Mouse (Mus musculus) midbrain, postnatal 0 days (tissue): ENCODE measurements around the gene Rfxap. TPM values are rescaled to one million over a fixed set of nuclear protein-coding genes. Genes with fewer than 3 reads are reported as not detected.

Experiments used
- ATAC-seq: fragments of 200-750 bp; cut with Nextera tagmentation; 2 replicates; pipeline ENCODE4 v1.8.0; 2017; ENCODE audit warnings: moderate number of reproducible peaks, mild to moderate bottlenecking, moderate TSS enrichment, moderate library complexity; ENCODE audit not compliant: low FRiP score
- DNase-seq: peaks from one replicate; pipeline ENCODE4 v3.0.0-alpha.2; 2015; ENCODE audit warnings: low spot score
- H3K27ac ChIP-seq: fragments of 300-500 bp; sonication (generic); 2 replicates; pipeline ENCODE4 v1.5.1; 2014; ENCODE audit warnings: low read depth, mild to moderate bottlenecking, low read length, mixed read lengths
- H3K27me3 ChIP-seq: fragments of 300-500 bp; sonication (generic); 2 replicates; pipeline ENCODE4 v1.6.1; 2014; ENCODE audit warnings: low read length, control low read depth, mixed read lengths; ENCODE audit not compliant: insufficient read depth
- H3K36me3 ChIP-seq: fragments of 300-500 bp; sonication (generic); 2 replicates; pipeline ENCODE4 v1.6.1; 2014; ENCODE audit warnings: low read length, control low read depth, mixed read lengths; ENCODE audit not compliant: insufficient read depth
- H3K4me1 ChIP-seq: fragments of 300-500 bp; sonication (generic); 2 replicates; pipeline ENCODE4 v1.6.1; 2014; ENCODE audit warnings: mild to moderate bottlenecking, control low read depth, antibody characterized with exemption, low read length, mixed read lengths; ENCODE audit not compliant: insufficient read depth
- H3K4me2 ChIP-seq: fragments of 300-500 bp; sonication (generic); 2 replicates; pipeline ENCODE4 v1.6.1; 2014; ENCODE audit warnings: low read depth, mild to moderate bottlenecking, low read length, mixed read lengths; ENCODE audit not compliant: poor library complexity, severe bottlenecking
- H3K4me3 ChIP-seq: fragments of 300-500 bp; sonication (generic); 2 replicates; pipeline ENCODE4 v1.5.1; 2014; ENCODE audit warnings: low read depth, mild to moderate bottlenecking, low read length, moderate library complexity
- H3K9ac ChIP-seq: fragments of 300-500 bp; sonication (generic); replicated peaks from 2 replicates; pipeline ENCODE4 v1.6.1; 2014; ENCODE audit warnings: mild to moderate bottlenecking, low read length, moderate library complexity, mixed read lengths; ENCODE audit not compliant: poor library complexity, severe bottlenecking
- H3K9me3 ChIP-seq: fragments of 300-500 bp; sonication (generic); 2 replicates; pipeline ENCODE4 v1.6.1; 2016; ENCODE audit warnings: low read length, control low read depth
- CTCF ChIP-seq: IDR thresholded peaks from 2 replicates; pipeline ENCODE4 v1.5.1; 2016; ENCODE audit warnings: antibody characterized with exemption, mild to moderate bottlenecking
- WGBS: fragments of 180-500 bp; shearing (Covaris S2); extraction: QIAGEN DNeasy Blood & Tissue Kit; methylation state at CpG from one replicate; pipeline ENCODE4 v1.1.7; 2014; 5-methylcytosine and 5-hydroxymethylcytosine counted together
- polyA plus RNA-seq: library from polyadenylated mRNA; unstranded; fragments of >200 nt; fragmentation: Nextera tagmentation; extraction: Ambion mirVana; gene quantifications from 2 replicates; pipeline ENCODE4 v1.2.1, GENCODE M21; 2015
- total RNA-seq: library from RNA; depleted of rRNA; stranded (reverse); fragments of >200 nt; gene quantifications from 2 replicates; pipeline ENCODE4 v1.2.3, GENCODE M21; 2014

Gene Rfxap
- total and polyA plus RNA-seq, 2 experiments from 2014 or later: 48.2 to 65.9 TPM

DNA sequence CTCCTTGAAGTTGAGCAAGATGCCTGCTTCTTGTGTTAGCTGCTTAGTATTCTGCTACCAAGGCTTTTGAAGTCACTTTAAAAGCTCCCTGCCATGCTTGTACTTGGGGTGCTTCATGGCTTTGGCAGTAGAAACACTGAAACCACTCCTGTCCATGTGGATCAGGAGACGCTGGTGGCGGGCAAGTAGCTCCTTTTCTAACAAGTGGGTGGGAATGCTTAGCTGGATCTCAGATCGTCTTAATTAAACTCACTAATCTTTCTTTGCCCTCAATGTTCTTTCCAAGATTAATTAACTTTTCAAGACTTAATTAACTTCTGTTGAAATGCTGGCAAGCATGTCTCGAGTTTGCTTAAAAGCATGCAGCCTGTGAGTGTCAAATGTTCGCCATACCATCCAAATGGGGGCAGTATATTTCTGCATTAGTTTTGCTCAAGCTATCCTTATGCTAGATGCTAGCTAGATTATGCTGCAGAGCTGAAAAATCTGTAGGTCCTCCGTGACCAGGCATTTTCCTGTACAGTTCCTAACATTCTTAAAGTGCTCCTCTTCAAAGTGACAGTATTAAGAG lies 5.9 kb upstream of the Rfxap start:
- Histone ChIP-seq H3K4me1 (no peaks in the 10 kb centered on the region), H3K27ac (no peak overlapping the region), H3K9ac (no peak overlapping the region), H3K4me3 (no peak overlapping the region), H3K4me2 (no peak overlapping the region), H3K9me3 (no peaks in the 10 kb centered on the region), H3K27me3 (no peaks in the 10 kb centered on the region), H3K36me3 (no peaks in the 10 kb centered on the region)
- DNase-seq (peak; percentile 67), ATAC-seq (no peak)
- 44% methylated on average over 6 of the region's 6 CpGs for WGBS
- TF ChIP-seq CTCF: peak; percentile 58

DNA sequence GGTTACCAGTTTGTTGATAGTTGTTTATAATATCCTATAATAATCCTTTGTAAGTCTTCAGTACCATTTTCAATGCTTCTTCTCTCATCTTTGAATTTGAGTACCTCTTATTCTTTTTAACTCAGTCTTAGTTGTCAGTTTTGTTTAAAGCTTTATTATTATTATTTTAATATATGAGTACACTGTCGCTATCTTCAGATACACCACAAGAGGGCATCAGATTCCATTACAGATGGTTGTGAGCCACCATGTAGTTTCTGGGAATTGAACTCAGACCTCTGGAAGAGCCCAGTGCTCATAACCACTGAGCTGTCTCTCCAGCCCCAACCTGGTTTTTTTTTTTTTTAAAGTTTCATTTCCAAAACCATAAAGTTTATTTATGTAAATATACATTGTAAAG lies 4.0 kb upstream of the Rfxap start:
- Histone ChIP-seq H3K4me1 (no peaks in the 10 kb centered on the region), H3K27me3 (no peaks in the 10 kb centered on the region), H3K36me3 (no peaks in the 10 kb centered on the region), H3K4me3 (no peak overlapping the region), H3K9ac (no peak overlapping the region), H3K4me2 (no peak overlapping the region), H3K27ac (no peak overlapping the region), H3K9me3 (no peaks in the 10 kb centered on the region)
- no peak for ATAC-seq
- WGBS: 66% methylated on average over 1 of the region's 1 CpGs
- TF ChIP-seq CTCF: peak; percentile 26; the same call in 1 of the 2 replicates
- no peak for DNase-seq

DNA sequence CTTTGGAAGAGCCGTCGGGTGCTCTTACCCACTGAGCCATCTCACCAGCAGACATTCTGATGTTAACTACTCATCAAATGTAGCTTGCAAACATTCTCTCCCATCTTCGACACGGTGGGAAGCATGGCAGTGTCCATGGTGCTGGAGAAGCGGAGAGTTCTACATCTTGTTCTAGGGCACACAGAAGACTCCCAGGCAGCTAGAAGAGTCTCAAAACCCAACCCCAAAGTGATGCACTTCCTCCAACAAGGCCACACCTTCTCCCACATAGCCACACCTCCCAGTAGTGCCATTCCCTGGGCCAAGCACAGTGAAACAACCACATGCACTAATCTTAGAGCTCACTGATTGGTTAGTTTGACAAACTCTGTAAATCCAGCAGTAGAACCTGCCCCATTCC lies 1.5 kb upstream of the Rfxap start:
- no peak for TF ChIP-seq CTCF
- Histone ChIP-seq H3K36me3 (peaks cover 4% of the 10 kb centered on the region; the same call in 1 of the 2 replicates), H3K9me3 (no peaks in the 10 kb centered on the region), H3K9ac (no peak overlapping the region), H3K4me3 (no peak overlapping the region), H3K4me1 (0 out of 2 replicates have a peak, but pooled peaks cover 5% of the 10 kb centered on the region), H3K27me3 (no peaks in the 10 kb centered on the region), H3K4me2 (no peak overlapping the region), H3K27ac (no peak overlapping the region)
- ATAC-seq (no peak), DNase-seq (no peak)
- WGBS: 79% methylated on average over 5 of the region's 5 CpGs

DNA sequence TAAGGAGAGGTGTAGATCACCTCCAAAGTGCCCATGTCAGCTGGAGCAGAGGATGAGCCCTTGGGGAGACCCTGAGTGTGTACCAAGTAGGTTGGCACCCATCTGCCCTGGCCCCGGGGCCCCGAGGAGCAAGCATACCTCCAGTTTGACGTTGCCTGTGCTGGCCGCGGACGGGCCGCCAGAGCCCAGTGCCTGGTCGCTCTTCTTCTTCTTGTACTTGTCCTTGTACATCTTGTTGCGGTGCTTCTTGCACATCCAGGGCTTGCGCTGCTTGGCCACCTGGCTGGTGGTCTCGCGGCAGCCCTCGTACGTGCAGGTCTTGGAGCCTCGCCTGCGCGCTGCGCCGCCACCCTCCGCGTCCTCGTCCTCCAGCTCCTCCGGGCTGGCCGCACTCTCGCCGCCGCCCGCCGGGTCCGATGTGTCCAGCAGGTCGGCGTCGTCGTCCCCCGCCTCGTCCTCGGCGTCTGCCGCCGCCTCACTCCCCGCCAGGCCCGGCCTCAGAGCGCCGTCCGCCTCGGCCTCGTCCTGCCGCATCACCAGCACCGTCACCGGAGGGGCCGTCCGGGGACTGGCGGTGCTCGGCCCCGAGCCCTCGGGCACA lies 430 bp downstream of the Rfxap start:
- Histone ChIP-seq H3K4me1 (0 out of 2 replicates have a peak, but pooled peaks cover 5% of the 10 kb centered on the region), H3K9me3 (no peaks in the 10 kb centered on the region), H3K27ac (peak overlapping the region; percentile 96), H3K27me3 (no peaks in the 10 kb centered on the region), H3K4me3 (peak overlapping the region; percentile 86), H3K36me3 (peaks cover 11% of the 10 kb centered on the region), H3K4me2 (peak overlapping the region; percentile 83), H3K9ac (peak overlapping the region; percentile 82)
- WGBS: under 1% methylated on average over 54 of the region's 56 CpGs
- DNase-seq: peak; percentile 34
- peak; percentile 79; the same call in 1 of the 2 replicates for ATAC-seq
- TF ChIP-seq CTCF: no peak

DNA sequence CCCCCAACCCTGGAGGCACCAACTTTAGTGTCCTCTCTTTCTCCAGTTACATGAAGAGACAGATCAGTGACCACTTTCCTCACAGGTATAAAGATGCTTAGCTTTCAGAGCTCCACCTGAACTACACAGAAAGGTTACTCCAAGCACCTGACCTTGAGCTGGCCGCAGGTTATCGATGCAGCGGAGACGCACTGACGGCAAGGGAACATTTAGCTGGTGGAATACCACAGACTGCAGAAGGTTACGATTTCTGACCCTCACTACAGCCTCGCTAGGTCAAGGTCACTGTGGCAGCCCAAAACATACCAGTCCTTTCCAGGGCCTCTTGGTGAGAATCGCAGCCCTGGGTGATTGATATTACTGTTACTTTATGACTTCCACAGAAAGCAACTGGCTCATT lies 3.9 kb downstream of the Rfxap start:
- H3K4me2 ChIP-seq: no peak overlapping the region
- no peak for TF ChIP-seq CTCF
- H3K27ac ChIP-seq: no peak overlapping the region

DNA sequence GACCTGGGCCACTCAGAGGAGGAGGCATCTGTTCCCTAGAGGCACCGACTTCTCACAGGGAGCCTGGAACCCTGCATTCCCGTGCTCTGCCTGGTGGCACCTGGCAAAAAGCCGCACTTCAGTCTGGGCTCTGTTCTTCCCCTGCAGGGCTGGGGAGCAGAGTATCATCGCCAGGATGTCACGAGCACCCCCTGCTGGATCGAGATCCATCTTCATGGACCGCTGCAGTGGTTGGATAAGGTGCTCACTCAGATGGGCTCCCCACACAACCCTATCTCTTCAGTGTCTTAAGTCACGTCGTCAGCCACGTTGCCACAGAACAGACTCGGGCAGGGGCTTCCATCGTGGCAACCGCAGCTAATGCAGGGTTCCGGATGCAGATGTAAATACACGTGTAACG lies 10.4 kb downstream of the Rfxap start:
- H3K9me3 ChIP-seq: no peaks in the 10 kb centered on the region
- no peaks in the 10 kb centered on the region for H3K27me3 ChIP-seq
- no peaks in the 10 kb centered on the region for H3K4me1 ChIP-seq
- ATAC-seq: peak; percentile 49; the same call in 1 of the 2 replicates
- peak; percentile 71 for TF ChIP-seq CTCF
- no peak overlapping the region for H3K9ac ChIP-seq
- no peak overlapping the region for H3K4me2 ChIP-seq
- H3K4me3 ChIP-seq: no peak overlapping the region
- H3K36me3 ChIP-seq: no peaks in the 10 kb centered on the region
- no peak overlapping the region for H3K27ac ChIP-seq
- 37% methylated on average over 16 of the region's 16 CpGs for WGBS
- DNase-seq: peak; percentile 60

More for the DNA sequence above, 3.9 kb downstream of the Rfxap start:
- DNase-seq (no peak), ATAC-seq (no peak)
- no peaks in the 10 kb centered on the region for H3K9me3 ChIP-seq
- peaks cover 11% of the 10 kb centered on the region for H3K36me3 ChIP-seq
- H3K9ac ChIP-seq: no peak overlapping the region
- H3K4me1 ChIP-seq: 0 out of 2 replicates have a peak, but pooled peaks cover 5% of the 10 kb centered on the region
- H3K27me3 ChIP-seq: no peaks in the 10 kb centered on the region
- no peak overlapping the region for H3K4me3 ChIP-seq
- WGBS: 99% methylated on average over 8 of the region's 8 CpGs
